Mouse (Mus musculus): ENCODE data around the gene Olfr809.

Gene Olfr809

GRCm38 (mm10) chr10:129774338-129774737 lies at the start of gene Olfr809:
TSS of gene Olfr809 (plus strand) at chr10:129774638.
- in situ Hi-C loops (cut with MboI; ENCODE audit: low pct_unique_long_range_greater_than_20kb in 1 of 2, low sequenced_read_pairs in 2 of 2, unreplicated experiment in 1 of 2), result no loop called here

GRCm38 (mm10) chr10:129729275-129729674 lies 45.2 kb upstream of the Olfr809 start, which contains the start of gene Olfr805:
TSS of gene Olfr805 (minus strand) at chr10:129729375.
- in situ Hi-C loops (cut with MboI; ENCODE audit: low pct_unique_long_range_greater_than_20kb in 1 of 2, low sequenced_read_pairs in 2 of 2, unreplicated experiment in 1 of 2), result no loop called here

GRCm38 (mm10) chr10:129741821-129742220 lies 32.6 kb upstream of the Olfr809 start, which contains the start of gene Olfr806:
TSS of gene Olfr806 (minus strand) at chr10:129741921.
- in situ Hi-C loops (cut with MboI; ENCODE audit: low pct_unique_long_range_greater_than_20kb in 1 of 2, low sequenced_read_pairs in 2 of 2, unreplicated experiment in 1 of 2), result no loop called here

- in situ Hi-C loops (cut with MboI; ENCODE audit: low pct_unique_long_range_greater_than_20kb in 1 of 2, low sequenced_read_pairs in 2 of 2, unreplicated experiment in 1 of 2), result no loop called here
Observed at GRCm38 (mm10) chr10:129757693-129758092, 16.7 kb upstream of the Olfr809 start, which contains the start of gene Olfr807. TSS of gene Olfr807 (minus strand) at chr10:129757793.

GRCm38 (mm10) chr10:129765182-129765581 lies 9.3 kb upstream of the Olfr809 start, which contains the start of gene Olfr808:
TSS of gene Olfr808 (plus strand) at chr10:129765482.
- in situ Hi-C loops (cut with MboI; ENCODE audit: low pct_unique_long_range_greater_than_20kb in 1 of 2, low sequenced_read_pairs in 2 of 2, unreplicated experiment in 1 of 2), result no loop called here

GRCm38 (mm10) chr10:129778123-129778522 lies 3.7 kb downstream of the Olfr809 start:
- in situ Hi-C loops (cut with MboI; ENCODE audit: low pct_unique_long_range_greater_than_20kb in 1 of 2, low sequenced_read_pairs in 2 of 2, unreplicated experiment in 1 of 2), result no loop called here

GRCm38 (mm10) chr10:129794817-129795216 lies 20.4 kb downstream of the Olfr809 start, which contains the start of gene Olfr810:
TSS of gene Olfr810 (minus strand) at chr10:129794917.
- in situ Hi-C loops (cut with MboI; ENCODE audit: low pct_unique_long_range_greater_than_20kb in 1 of 2, low sequenced_read_pairs in 2 of 2, unreplicated experiment in 1 of 2), result no loop called here

GRCm38 (mm10) chr10:129804296-129804695 lies 29.9 kb downstream of the Olfr809 start, which contains the start of gene Olfr811:
TSS of gene Olfr811 (minus strand) at chr10:129804396.
- in situ Hi-C loops (cut with MboI; ENCODE audit: low pct_unique_long_range_greater_than_20kb in 1 of 2, low sequenced_read_pairs in 2 of 2, unreplicated experiment in 1 of 2), result no loop called here
